Mouse (Mus musculus): ENCODE results near the gene Prg2. TPM values are rescaled to one million over a fixed set of nuclear protein-coding genes. Genes with fewer than 3 reads are reported as not detected.
A peak's percentile ranks its signal among the peaks of the same experiment; 100 is the strongest.

The Prg2 gene
- 0.27 and 0.77 TPM in 2 replicates for polyA plus RNA-seq (2015; fragmentation: Nextera tagmentation; extraction: Ambion mirVana)

- no peaks in the 10 kb centered on the region for H3K36me3 ChIP-seq
- H3K27me3 ChIP-seq, result no peaks in the 10 kb centered on the region
- H3K9ac ChIP-seq, result no peak within 1 kb of the TSS
- no peak within 1 kb of the TSS for H3K4me2 ChIP-seq
- no peak for ATAC-seq (replicated peaks; ENCODE audit: low FRiP score)
- 68% methylated on average over 1 of the region's 1 CpGs for WGBS
- H3K4me1 ChIP-seq, result no peaks in the 10 kb centered on the region
- no peaks in the 10 kb centered on the region for H3K9me3 ChIP-seq (replicated peaks)
- no peak within 1 kb of the TSS for H3K27ac ChIP-seq
- no peak within 1 kb of the TSS for H3K4me3 ChIP-seq (replicated peaks)
Measured at GRCm38 (mm10) chr2:84980188-84980587, at the start of gene Prg2. TSS of gene Prg2 (plus strand) at chr2:84980461.

GRCm38 (mm10) chr2:84933992-84934648, 46.1 kb upstream of the Prg2 start:
- ATAC-seq (replicated peaks; ENCODE audit: low FRiP score), result no peak
- Histone ChIP-seq H3K36me3 (no peaks in the 10 kb centered on the region), H3K27ac (no peak overlapping the region), H3K9ac (no peak overlapping the region), H3K9me3 (replicated peaks) (no peaks in the 10 kb centered on the region), H3K4me1 (peaks cover 16% of the 10 kb centered on the region), H3K4me2 (no peak overlapping the region), H3K4me3 (replicated peaks) (no peak overlapping the region), H3K27me3 (no peaks in the 10 kb centered on the region)
- 75% methylated on average over 8 of the region's 8 CpGs for WGBS

- peaks cover 16% of the 10 kb centered on the region for H3K4me1 ChIP-seq
- no peaks in the 10 kb centered on the region for H3K36me3 ChIP-seq
- no peak for ATAC-seq (replicated peaks; ENCODE audit: low FRiP score)
- no peak overlapping the region for H3K9ac ChIP-seq
- no peaks in the 10 kb centered on the region for H3K27me3 ChIP-seq
- H3K27ac ChIP-seq, result no peak overlapping the region
- H3K4me2 ChIP-seq, result no peak overlapping the region
- H3K9me3 ChIP-seq (replicated peaks), result no peaks in the 10 kb centered on the region
- WGBS, result 71% methylated on average over 4 of the region's 4 CpGs
- H3K4me3 ChIP-seq (replicated peaks), result no peak overlapping the region
Measured at GRCm38 (mm10) chr2:84934649-84935007, 45.6 kb upstream of the Prg2 start.

DNA sequence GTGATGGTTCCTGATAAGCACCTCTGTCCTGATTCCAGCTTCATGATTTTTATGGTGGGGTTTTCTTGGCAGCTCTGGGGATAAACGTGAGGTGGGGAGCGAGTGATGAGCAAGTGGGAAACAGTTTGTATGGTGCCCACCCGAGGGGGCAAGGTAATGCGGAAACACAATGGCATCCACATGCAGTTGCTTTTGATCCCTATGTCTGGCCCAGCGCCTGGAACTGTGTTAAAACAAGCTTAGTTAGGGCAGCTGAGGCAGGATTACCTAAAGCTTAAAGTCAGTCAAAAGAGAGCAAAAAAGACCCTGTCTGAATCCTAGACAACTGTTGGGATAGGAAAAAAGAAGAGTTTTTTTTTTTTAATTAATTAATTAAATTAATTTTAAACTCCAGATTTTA, 45.2 kb upstream of the Prg2 start:
- WGBS, result 87% methylated on average over 5 of the region's 5 CpGs
- no peak overlapping the region for H3K4me3 ChIP-seq (replicated peaks)
- H3K9me3 ChIP-seq (replicated peaks), result no peaks in the 10 kb centered on the region
- H3K4me1 ChIP-seq, result peaks cover 16% of the 10 kb centered on the region
- H3K27me3 ChIP-seq, result no peaks in the 10 kb centered on the region
- no peak for ATAC-seq (replicated peaks; ENCODE audit: low FRiP score)
- 0 out of 2 replicates have a peak, but pooled peaks cover 1% of the 10 kb centered on the region for H3K36me3 ChIP-seq
- no peak overlapping the region for H3K27ac ChIP-seq
- no peak overlapping the region for H3K4me2 ChIP-seq
- no peak overlapping the region for H3K9ac ChIP-seq

GRCm38 (mm10) chr2:84936474-84937429, 43.5 kb upstream of the Prg2 start, which contains the start of gene Slc43a3:
TSS of gene Slc43a3 (plus strand) at chr2:84936579.
- Histone ChIP-seq H3K9ac (peak within 1 kb of the TSS; percentile 51), H3K4me2 (peak within 1 kb of the TSS; percentile 65), H3K4me3 (replicated peaks) (peak within 1 kb of the TSS; percentile 57), H3K4me1 (peaks cover 16% of the 10 kb centered on the region), H3K36me3 (peaks cover 16% of the 10 kb centered on the region; the same call in 1 of the 2 replicates), H3K9me3 (replicated peaks) (no peaks in the 10 kb centered on the region), H3K27me3 (no peaks in the 10 kb centered on the region), H3K27ac (peak within 1 kb of the TSS; percentile 87)
- 10% methylated on average over 38 of the region's 38 CpGs for WGBS
- peak; percentile 98 for ATAC-seq (replicated peaks; ENCODE audit: low FRiP score)

- H3K27me3 ChIP-seq, result no peaks in the 10 kb centered on the region
- peak overlapping the region; percentile 51 for H3K9ac ChIP-seq
- H3K27ac ChIP-seq, result peak overlapping the region; percentile 87
- ATAC-seq (replicated peaks; ENCODE audit: low FRiP score), result no peak
- peaks cover 16% of the 10 kb centered on the region for H3K4me1 ChIP-seq
- H3K4me2 ChIP-seq, result peak overlapping the region; percentile 65
- H3K4me3 ChIP-seq (replicated peaks), result peak overlapping the region; percentile 57
- no peaks in the 10 kb centered on the region for H3K9me3 ChIP-seq (replicated peaks)
- 51% methylated on average over 3 of the region's 3 CpGs for WGBS
- peaks cover 20% of the 10 kb centered on the region; the same call in 1 of the 2 replicates for H3K36me3 ChIP-seq
Measured at GRCm38 (mm10) chr2:84937491-84938150, 42.6 kb upstream of the Prg2 start.

- Histone ChIP-seq H3K4me1 (peaks cover 16% of the 10 kb centered on the region), H3K4me3 (replicated peaks) (peak overlapping the region; percentile 57), H3K27me3 (no peaks in the 10 kb centered on the region), H3K4me2 (peak overlapping the region; percentile 65), H3K36me3 (peaks cover 20% of the 10 kb centered on the region; the same call in 1 of the 2 replicates), H3K9me3 (replicated peaks) (no peaks in the 10 kb centered on the region), H3K9ac (no peak overlapping the region), H3K27ac (peak overlapping the region; percentile 87; the same call in 1 of the 2 replicates)
- WGBS, result 65% methylated on average over 5 of the region's 5 CpGs
- peak; percentile 54 for ATAC-seq (replicated peaks; ENCODE audit: low FRiP score)
Measured at GRCm38 (mm10) chr2:84938249-84938946, 41.9 kb upstream of the Prg2 start.

GRCm38 (mm10) chr2:84939306-84939705, 41.0 kb upstream of the Prg2 start:
- Histone ChIP-seq H3K4me3 (replicated peaks) (no peak overlapping the region), H3K4me2 (no peak overlapping the region), H3K9ac (no peak overlapping the region), H3K36me3 (peaks cover 24% of the 10 kb centered on the region), H3K27ac (no peak overlapping the region), H3K4me1 (peaks cover 13% of the 10 kb centered on the region), H3K9me3 (replicated peaks) (no peaks in the 10 kb centered on the region), H3K27me3 (no peaks in the 10 kb centered on the region)
- WGBS, result 95% methylated on average over 3 of the region's 3 CpGs
- ATAC-seq (replicated peaks; ENCODE audit: low FRiP score), result no peak

DNA sequence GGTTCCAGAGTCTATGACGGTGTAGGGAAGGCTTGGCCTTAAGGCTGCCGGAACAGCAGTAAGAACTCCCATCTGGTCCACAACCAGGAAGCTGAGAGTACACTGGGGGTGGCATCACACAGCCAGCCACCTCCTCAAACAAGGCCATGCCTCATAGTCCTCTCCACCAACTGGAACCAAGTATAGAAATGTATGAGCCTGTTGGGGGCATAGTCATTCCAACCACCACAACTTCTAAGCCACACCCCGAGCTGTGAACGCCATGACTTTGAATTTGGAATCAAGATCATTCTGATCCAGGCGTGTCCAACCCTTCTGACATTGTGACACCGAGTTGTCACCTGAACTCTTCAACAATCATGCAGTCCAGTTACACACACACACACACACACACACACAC, 40.5 kb upstream of the Prg2 start:
- Histone ChIP-seq H3K4me1 (peaks cover 12% of the 10 kb centered on the region), H3K9ac (no peak overlapping the region), H3K9me3 (replicated peaks) (no peaks in the 10 kb centered on the region), H3K27ac (no peak overlapping the region), H3K36me3 (peaks cover 28% of the 10 kb centered on the region), H3K4me2 (no peak overlapping the region), H3K4me3 (replicated peaks) (no peak overlapping the region), H3K27me3 (no peaks in the 10 kb centered on the region)
- WGBS, result 97% methylated on average over 6 of the region's 6 CpGs
- ATAC-seq (replicated peaks; ENCODE audit: low FRiP score), result no peak

DNA sequence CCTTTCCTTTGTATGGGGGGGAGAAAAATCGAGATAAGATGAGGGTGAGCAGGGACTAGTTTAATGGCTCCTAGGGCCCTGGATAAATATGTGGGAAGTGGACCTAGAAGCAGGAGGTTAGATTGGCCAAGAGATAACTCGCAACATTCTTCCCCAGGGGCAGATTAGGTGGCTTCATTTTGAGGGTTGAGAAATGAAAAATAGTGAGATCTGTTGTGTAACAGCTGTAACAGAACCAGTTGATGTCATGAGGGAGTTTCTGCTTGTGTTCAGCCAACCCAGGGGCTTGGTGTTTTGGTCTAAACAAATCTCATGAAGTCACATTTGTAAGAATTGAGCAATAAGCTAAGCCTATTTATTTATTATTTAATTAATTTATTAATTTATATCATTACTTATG, 38.9 kb upstream of the Prg2 start:
- H3K4me1 ChIP-seq, result peaks cover 12% of the 10 kb centered on the region
- no peaks in the 10 kb centered on the region for H3K27me3 ChIP-seq
- H3K4me2 ChIP-seq, result no peak overlapping the region
- no peaks in the 10 kb centered on the region for H3K9me3 ChIP-seq (replicated peaks)
- 61% methylated on average over 2 of the region's 2 CpGs for WGBS
- no peak for ATAC-seq (replicated peaks; ENCODE audit: low FRiP score)
- H3K9ac ChIP-seq, result no peak overlapping the region
- no peak overlapping the region for H3K4me3 ChIP-seq (replicated peaks)
- peaks cover 43% of the 10 kb centered on the region for H3K36me3 ChIP-seq
- H3K27ac ChIP-seq, result no peak overlapping the region

DNA sequence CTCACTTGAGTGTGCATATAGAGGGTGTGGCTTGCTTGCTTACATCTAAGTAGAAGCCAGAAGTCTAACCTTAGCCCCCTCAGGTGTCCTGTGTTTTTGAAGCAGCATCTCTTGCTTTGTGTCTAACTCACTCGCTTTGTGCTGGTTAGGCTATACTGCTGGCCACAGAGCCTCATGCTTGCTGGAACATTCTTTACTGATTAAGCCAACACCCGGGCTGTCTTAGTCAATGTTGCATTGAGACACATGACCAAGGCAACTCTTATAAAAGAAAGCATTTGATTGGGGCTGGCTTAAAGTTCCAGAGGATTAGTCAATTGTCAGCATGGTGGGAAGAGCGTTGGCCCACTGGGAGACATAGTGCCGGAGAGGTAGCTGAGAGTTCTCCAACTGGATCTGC, 38.5 kb upstream of the Prg2 start:
- peaks cover 48% of the 10 kb centered on the region for H3K36me3 ChIP-seq

More for the DNA sequence above, 38.5 kb upstream of the Prg2 start:
- no peak for ATAC-seq (replicated peaks; ENCODE audit: low FRiP score)
- WGBS, result 94% methylated on average over 4 of the region's 4 CpGs
- Histone ChIP-seq H3K27ac (no peak overlapping the region), H3K27me3 (no peaks in the 10 kb centered on the region), H3K4me3 (replicated peaks) (no peak overlapping the region), H3K9ac (no peak overlapping the region), H3K9me3 (replicated peaks) (no peaks in the 10 kb centered on the region), H3K4me2 (no peak overlapping the region), H3K4me1 (peaks cover 12% of the 10 kb centered on the region)
